Comparison of ENCODE assay signal across 15 mouse cellular contexts in genomic region chr1:79982678-79983280, GRCm38 (mm10).
A peak's percentile ranks its signal among the peaks of the same experiment; 100 is the strongest.
DNase-seq lines count a peak whose midpoint lies in the region; ATAC-seq and TF ChIP-seq lines count a peak whose summit lies in the region.
"Had no signal": no experiment of that assay in that cellular context is flagged by ENCODE, and none has a peak within 500 bp of the region (broad histone marks: within the 10 kb centered on the region; RNA-seq: fewer than 3 reads in every experiment).

No protein-coding gene starts in this region.

- no peak; the same call in 1 of the 2 replicates for TF ChIP-seq POLR2A in testis, adult 2 months (IDR thresholded peaks at IDR 0.05; ENCODE audit: control insufficient read depth, low read depth, low read length)

- no peaks in the 10 kb centered on the region for H3K27me3 ChIP-seq in hindbrain, embryonic 11.5 days (ENCODE audit: control insufficient read depth, insufficient read depth, low read length)
- no peaks in the 10 kb centered on the region for H3K27me3 ChIP-seq in hindbrain, embryonic 14.5 days (ENCODE audit: control insufficient read depth, insufficient read depth, low read length)
- H3K27me3 ChIP-seq in testis, adult 2 months (ENCODE audit: control insufficient read depth, insufficient read depth, low read length), result no peaks in the 10 kb centered on the region
- no peaks in the 10 kb centered on the region for H3K27me3 ChIP-seq in intestine, embryonic 16.5 days (replicated peaks; ENCODE audit: control insufficient read depth, insufficient read depth, low read length)
- H3K27me3 ChIP-seq: forebrain, embryonic 13.5 days; neural tube, embryonic 13.5 days had no signal

- no peak for TF ChIP-seq CTCF in testis, adult 2 months (IDR thresholded peaks at IDR 0.05; ENCODE audit: control insufficient read depth, insufficient read depth, insufficient replicate concordance, low read depth, low read length)

- no peak overlapping the region for H3K4me3 ChIP-seq in hindbrain, embryonic 11.5 days (ENCODE audit: low read depth, low read length)
- H3K4me3 ChIP-seq in hindbrain, embryonic 14.5 days (replicated peaks; ENCODE audit: low read length), result no peak overlapping the region
- H3K4me3 ChIP-seq in testis, adult 2 months (ENCODE audit: control insufficient read depth, low read depth, low read length), result peak overlapping the region; percentile 12
- H3K4me3 ChIP-seq in intestine, embryonic 16.5 days (ENCODE audit: low read length), result no peak overlapping the region
- H3K4me3 ChIP-seq: forebrain, embryonic 13.5 days; neural tube, embryonic 13.5 days had no signal

- no peak overlapping the region for H3K4me2 ChIP-seq in hindbrain, embryonic 11.5 days (replicated peaks; ENCODE audit: low read depth, low read length)
- H3K4me2 ChIP-seq in hindbrain, embryonic 14.5 days (replicated peaks), result no peak overlapping the region
- H3K4me2 ChIP-seq in intestine, embryonic 16.5 days (ENCODE audit: low read depth, low read length), result no peak overlapping the region
- H3K4me2 ChIP-seq: forebrain, embryonic 13.5 days; heart, embryonic 11.5 days; lung, embryonic 14.5 days; neural tube, embryonic 13.5 days had no signal

- no peaks in the 10 kb centered on the region for H3K4me1 ChIP-seq in hindbrain, embryonic 11.5 days (replicated peaks; ENCODE audit: control insufficient read depth, insufficient read depth, low read length)
- H3K4me1 ChIP-seq in hindbrain, embryonic 14.5 days (replicated peaks; ENCODE audit: control insufficient read depth, insufficient read depth, low read length), result no peaks in the 10 kb centered on the region
- no peaks in the 10 kb centered on the region; the same call in 1 of the 2 replicates for H3K4me1 ChIP-seq in testis, adult 2 months (ENCODE audit: control insufficient read depth, insufficient read depth, low read length)
- no peaks in the 10 kb centered on the region for H3K4me1 ChIP-seq in intestine, embryonic 16.5 days (ENCODE audit: control insufficient read depth, insufficient read depth, low read length)
- H3K4me1 ChIP-seq: forebrain, embryonic 13.5 days; neural tube, embryonic 13.5 days had no signal

- H3K36me3 ChIP-seq in hindbrain, embryonic 11.5 days (ENCODE audit: control insufficient read depth, insufficient read depth, low read length), result no peaks in the 10 kb centered on the region
- H3K36me3 ChIP-seq in hindbrain, embryonic 14.5 days (replicated peaks; ENCODE audit: control insufficient read depth, insufficient read depth), result no peaks in the 10 kb centered on the region
- no peaks in the 10 kb centered on the region for H3K36me3 ChIP-seq in testis, adult 2 months (ENCODE audit: control insufficient read depth, insufficient read depth, low read length)
- H3K36me3 ChIP-seq in intestine, embryonic 16.5 days (ENCODE audit: control insufficient read depth, insufficient read depth, low read length), result no peaks in the 10 kb centered on the region
- H3K36me3 ChIP-seq: neural tube, embryonic 13.5 days had no signal

- no peak overlapping the region for H3K27ac ChIP-seq in hindbrain, embryonic 11.5 days (ENCODE audit: low read depth, low read length)
- H3K27ac ChIP-seq in hindbrain, embryonic 14.5 days, result no peak overlapping the region
- H3K27ac ChIP-seq in testis, adult 2 months (ENCODE audit: control insufficient read depth, insufficient read depth, low read depth, low read length), result no peak overlapping the region
- no peak overlapping the region for H3K27ac ChIP-seq in intestine, embryonic 16.5 days (ENCODE audit: low read length)
- H3K27ac ChIP-seq: forebrain, embryonic 13.5 days; macrophage; neural tube, embryonic 13.5 days had no signal

- intact Hi-C loops in gastrocnemius, postnatal 14 days (cut with DNase I; ENCODE audit: low total_unique reads), result no loop called here

- peak; percentile 5 for DNase-seq in hindbrain, embryonic 11.5 days (ENCODE audit: low spot score)
- no peak for DNase-seq in hindbrain, embryonic 14.5 days (ENCODE audit: low spot score)
- DNase-seq in testis, postnatal 14 days (ENCODE audit: low spot score), result no peak
- DNase-seq in ovary, postnatal 36 days (ENCODE audit: low spot score), result no peak
- DNase-seq in gastrocnemius, postnatal 14 days, result no peak
- DNase-seq: cerebellum, postnatal 10 days; heart, postnatal 4 days; layer of hippocampus, adult 9-11 months; lung, embryonic 14.5 days had no signal

- no peaks in the 10 kb centered on the region for H3K9me3 ChIP-seq in hindbrain, embryonic 11.5 days (ENCODE audit: control insufficient read depth, low read length)
- no peaks in the 10 kb centered on the region for H3K9me3 ChIP-seq in hindbrain, embryonic 14.5 days (ENCODE audit: control insufficient read depth, low read length)
- no peaks in the 10 kb centered on the region for H3K9me3 ChIP-seq in intestine, embryonic 16.5 days (ENCODE audit: control insufficient read depth, low read length)
- H3K9me3 ChIP-seq: forebrain, embryonic 13.5 days; neural tube, embryonic 13.5 days had no signal

- ATAC-seq in hindbrain, embryonic 11.5 days (ENCODE audit: low FRiP score), result no peak
- no peak for ATAC-seq in hindbrain, embryonic 14.5 days (ENCODE audit: low FRiP score)
- ATAC-seq in intestine, embryonic 16.5 days, result peak; percentile 79
- ATAC-seq: forebrain, embryonic 13.5 days had no signal

- H3K9ac ChIP-seq in hindbrain, embryonic 11.5 days (ENCODE audit: low read depth, low read length), result no peak overlapping the region
- H3K9ac ChIP-seq in hindbrain, embryonic 14.5 days, result no peak overlapping the region
- no peak overlapping the region for H3K9ac ChIP-seq in intestine, embryonic 16.5 days (ENCODE audit: low read depth, low read length)
- H3K9ac ChIP-seq: forebrain, embryonic 13.5 days; lung, embryonic 14.5 days; neural tube, embryonic 13.5 days had no signal

- WGBS in hindbrain, embryonic 11.5 days, result 65% methylated on average over 13 of the region's 13 CpGs
- WGBS in hindbrain, embryonic 14.5 days, result 83% methylated on average over 13 of the region's 13 CpGs
- 60% methylated on average over 13 of the region's 13 CpGs for WGBS in intestine, embryonic 16.5 days
